Mouse (Mus musculus): ENCODE results near the gene Gstm5.

Gene Gstm5

DNA sequence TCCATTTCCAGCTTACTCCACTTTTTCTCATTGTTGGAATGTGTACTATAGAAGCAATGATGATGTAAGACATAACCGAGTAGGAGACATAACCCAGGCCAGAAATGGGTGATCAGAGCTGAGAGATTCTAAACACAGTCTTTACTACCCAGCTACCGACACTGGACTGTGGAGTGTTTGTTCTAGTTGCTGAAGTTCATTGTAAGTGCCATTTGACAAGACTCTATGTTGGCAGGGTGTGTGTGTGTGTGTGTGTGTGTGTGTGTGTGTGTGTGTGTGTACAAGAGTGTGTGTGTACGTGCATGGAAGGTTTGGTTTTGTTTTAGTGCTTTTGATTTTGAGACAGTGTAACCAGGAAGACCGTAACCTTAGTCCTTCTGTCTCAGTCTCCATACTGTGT lies 34.1 kb downstream of the Gstm5 start:
- no peak for DNase-seq (ENCODE audit: inconsistent age in 2 of 2, low spot score in 1 of 2)

DNA sequence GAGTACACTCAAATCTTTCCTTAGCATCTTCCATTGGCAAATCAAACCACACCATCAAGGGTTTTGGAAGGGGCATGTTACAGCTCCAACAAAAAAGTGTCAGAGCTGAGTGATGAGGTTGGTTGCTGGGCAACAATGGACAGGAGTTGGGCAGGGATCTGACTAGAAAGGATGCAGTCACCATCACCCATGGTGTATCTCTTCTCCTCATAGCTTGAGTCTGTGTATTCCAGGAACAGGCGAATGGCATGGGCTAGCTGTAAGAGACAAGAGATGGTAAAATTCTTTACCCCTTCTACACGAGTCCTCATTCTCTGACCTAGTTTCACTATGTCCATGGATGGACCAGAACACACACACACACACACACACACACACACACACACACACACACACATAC lies 35.5 kb downstream of the Gstm5 start:
- no peak for DNase-seq (ENCODE audit: inconsistent age in 2 of 2, low spot score in 1 of 2)

DNA sequence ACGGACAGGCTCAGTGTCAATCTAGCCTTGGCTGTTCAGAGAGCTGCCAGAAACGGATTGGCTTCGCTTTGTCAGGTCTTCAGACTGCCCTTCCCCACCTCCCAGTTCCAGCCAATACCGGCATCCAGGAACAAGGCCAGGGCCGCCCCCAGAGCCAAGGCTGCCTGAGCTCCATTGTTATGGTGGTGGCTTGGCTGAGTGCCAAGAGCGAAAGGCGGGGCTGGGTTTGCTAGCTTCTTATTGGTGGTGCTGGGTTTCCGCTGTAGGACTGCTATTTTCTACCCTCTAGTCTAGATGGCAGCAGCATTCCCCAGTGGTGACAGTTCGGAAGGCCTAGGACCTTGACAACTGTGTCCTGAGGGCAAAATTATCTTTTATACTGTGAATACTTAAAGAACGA lies 36.0 kb downstream of the Gstm5 start, which contains the start of gene Gstm7:
TSS of gene Gstm7 (minus strand) at position 148 of the 400 bp plus-strand sequence.
- peak; percentile 99 to 100 for DNase-seq (ENCODE audit: inconsistent age in 2 of 2, low spot score in 1 of 2)

DNA sequence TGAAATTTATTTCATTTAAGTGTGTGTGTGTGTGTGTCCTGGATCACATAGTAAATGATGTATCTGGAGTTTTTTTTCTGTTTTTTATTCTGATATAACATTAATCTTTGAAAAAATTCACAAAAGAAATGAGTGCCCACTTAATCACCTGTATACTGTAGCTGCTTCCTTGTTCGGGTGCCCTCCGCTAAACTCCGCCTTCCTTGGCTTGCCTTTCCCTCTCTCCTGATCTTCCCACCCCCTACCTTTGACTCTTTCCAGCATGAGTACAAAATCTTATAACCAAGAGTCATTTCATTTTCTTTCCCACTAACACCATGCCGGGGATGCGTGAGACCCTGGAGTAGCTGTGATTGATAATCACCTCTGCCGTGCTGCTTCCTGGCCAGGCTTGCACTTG lies 36.5 kb downstream of the Gstm5 start:
- DNase-seq (ENCODE audit: inconsistent age in 2 of 2, low spot score in 1 of 2), result peak; percentile 34 to 69

DNA sequence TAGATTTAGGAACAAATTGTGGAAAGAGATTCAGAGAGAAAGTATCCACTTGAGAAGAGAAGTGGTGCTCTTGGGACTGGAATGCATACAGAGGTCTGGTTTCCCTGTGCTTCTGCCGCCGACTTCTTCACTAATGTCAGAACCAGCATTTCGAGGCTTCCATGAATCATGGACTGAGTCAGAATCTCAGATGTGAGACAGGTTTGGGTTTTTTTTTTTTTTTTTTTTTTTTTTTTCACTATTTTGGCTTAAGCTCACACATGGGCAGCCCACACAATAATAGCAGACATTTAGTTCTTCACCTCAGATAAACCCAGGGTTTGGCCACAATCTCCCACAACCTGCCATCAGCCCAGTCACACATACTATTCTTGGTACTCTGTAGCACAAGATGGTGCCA lies 39.6 kb downstream of the Gstm5 start:
- DNase-seq (ENCODE audit: inconsistent age in 2 of 2, low spot score in 1 of 2), result peak in 1 of 2 experiments; percentile 68

DNA sequence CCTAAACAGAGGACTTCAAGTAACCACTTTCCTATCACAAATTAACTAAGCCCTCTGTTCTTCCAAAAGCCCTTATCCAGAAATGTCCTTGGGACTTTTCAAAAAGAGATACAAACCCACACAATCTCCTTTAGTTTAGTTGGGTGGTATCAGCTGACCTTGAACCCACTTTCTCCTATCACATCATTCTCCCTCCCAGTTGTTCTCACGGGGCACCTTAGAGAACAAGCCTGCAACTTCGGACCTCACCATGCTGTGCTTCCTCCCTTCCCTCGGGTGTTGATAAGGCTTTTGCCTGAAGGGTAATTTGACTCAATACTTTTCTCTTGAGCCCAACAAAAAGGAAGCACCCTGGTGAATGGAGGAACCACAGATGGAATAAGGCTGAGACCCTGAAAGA lies 40.3 kb downstream of the Gstm5 start:
- peak in 1 of 2 experiments; percentile 27 for DNase-seq (ENCODE audit: inconsistent age in 2 of 2, low spot score in 1 of 2)

DNA sequence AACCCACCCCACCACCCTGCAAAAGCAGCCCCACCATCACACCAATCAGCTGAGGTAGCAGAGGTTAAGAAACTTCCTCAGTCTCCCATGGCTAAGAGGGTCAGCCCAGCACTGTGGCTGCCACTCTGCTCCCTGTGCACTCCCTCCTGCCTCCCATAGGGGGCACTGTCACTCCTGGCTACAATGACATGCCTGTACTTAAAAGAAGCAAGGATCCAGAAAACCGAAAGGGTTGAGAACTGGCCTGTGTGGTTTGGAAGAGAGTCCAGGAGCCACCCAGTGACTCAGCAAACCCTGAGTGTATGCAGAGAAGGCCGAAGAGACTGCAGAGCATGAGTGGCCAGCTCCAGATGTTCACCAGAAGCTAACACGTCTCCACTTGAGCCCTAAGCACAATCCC lies 43.8 kb downstream of the Gstm5 start:
- peak; percentile 82 to 93 for DNase-seq (ENCODE audit: inconsistent age in 2 of 2, low spot score in 1 of 2)

DNA sequence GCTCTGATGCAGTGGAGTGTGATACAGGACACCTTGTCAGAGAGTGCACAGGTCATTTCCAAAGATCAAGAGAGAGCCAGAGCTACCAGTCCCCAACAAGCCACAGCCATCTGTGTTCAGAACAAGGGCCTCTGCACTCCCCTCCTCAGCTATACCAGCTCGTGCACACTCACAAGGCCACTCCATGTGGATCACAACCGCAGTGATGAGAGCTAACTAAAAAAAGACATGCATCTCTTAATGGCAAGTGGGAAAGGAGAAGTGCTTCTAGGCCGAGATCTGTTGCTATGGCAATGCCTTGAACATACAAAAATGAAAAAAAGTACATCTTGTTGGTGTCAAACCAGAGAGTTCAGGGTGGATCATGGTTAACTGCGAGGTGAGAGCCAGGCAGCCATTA lies 44.2 kb downstream of the Gstm5 start:
- DNase-seq (ENCODE audit: inconsistent age in 2 of 2, low spot score in 1 of 2), result no peak

DNA sequence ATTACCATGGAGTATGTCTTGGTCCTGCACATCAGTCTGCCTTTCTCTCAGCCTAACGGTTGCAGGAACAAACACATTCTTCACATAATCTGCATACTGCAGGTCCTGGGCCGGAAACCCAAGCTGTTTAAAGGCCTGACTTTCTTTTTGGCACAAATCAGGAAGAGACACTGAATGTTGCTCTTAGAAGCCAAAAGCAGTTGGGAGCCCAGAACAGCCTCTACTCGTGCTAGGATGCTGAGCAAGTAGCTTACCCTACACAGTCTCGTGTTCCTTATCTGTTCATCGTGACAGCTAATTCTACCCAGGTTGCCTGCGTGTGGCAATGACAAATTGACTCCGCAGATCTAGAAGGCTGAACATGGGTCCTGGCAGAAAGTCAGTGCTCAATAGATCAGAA lies 44.9 kb downstream of the Gstm5 start:
- no peak for DNase-seq (ENCODE audit: inconsistent age in 2 of 2, low spot score in 1 of 2)

DNA sequence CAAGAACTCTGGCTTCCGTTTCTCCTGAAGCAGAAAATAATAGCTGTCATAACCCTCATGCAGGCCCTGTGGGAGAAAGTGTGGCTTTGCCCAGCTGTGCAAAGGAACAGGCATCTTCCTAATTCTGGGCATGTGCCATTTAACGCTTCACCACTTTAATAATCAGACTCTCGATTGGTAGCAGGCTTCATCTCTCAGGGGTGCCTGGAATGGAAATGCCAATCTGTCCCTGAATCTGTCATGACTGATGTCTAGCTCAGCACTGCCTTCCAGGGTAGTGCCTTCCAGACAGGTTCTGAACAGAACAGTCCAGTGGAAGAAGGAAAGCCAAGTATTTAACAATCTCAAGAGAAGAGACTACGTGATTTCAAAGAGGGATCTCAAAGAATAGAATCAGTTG lies 45.6 kb downstream of the Gstm5 start:
- DNase-seq (ENCODE audit: inconsistent age in 2 of 2, low spot score in 1 of 2), result peak in 1 of 2 experiments; percentile 78

DNA sequence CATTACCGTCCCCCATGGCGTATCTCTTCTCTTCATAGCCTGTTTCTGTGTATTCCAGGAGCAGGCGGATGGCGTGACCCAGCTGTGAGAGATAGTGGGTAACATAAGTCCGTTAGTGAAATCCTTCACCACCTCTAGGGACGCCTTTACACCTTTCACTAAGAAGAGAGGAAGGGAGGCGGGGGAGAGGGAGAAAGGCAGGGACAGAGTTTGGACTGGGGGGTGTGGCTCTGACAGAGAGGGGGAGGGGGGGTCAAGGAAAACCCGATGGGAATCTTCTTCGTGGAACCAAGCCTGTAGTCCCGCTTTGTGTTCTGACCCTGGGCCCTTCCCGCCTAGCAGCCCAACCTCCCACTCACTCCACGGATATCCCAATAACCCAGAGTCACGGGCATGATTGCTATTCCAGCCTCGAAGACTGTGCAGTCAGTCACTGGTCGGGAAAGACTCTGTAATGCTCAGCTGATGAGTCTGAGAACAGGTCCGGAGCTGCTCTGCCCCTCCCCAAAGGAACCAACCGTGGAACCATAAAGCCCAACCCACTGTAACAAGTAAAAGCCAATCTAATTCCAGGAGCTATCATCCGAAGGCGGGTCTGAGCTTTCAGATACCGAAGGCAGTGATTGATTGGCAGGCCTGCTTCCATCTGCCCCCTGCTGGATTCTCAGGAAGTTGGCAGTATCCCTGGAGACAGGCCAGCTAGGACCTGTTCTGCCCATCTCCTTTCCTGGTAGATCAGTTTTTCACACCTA lies 47.8 kb downstream of the Gstm5 start, which contains the start of gene Gstm6:
TSS of gene Gstm6 (minus strand) at position 511 of the 752 bp plus-strand sequence.
- peak; percentile 32 to 66 for DNase-seq (ENCODE audit: inconsistent age in 2 of 2, low spot score in 1 of 2)

DNA sequence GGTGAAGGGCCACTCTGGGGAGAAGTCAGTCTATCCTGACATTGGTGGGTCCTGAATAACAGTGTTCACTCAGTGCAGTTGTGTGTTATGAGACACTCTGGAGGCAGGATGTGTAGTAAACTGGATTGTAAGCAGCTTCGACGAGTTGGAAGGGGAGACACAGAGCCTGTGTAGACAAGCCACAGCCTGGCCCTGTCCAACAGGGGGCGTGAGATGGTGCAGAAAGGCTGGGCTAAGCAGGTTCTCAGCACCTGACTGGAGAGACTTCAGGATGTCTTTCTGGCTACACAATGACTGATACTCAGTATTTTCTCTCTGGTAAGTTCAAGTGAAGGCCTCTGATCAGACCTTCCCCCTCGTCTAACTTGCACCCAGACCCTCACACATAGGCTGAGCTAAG lies 50.1 kb downstream of the Gstm5 start:
- no peak for DNase-seq (ENCODE audit: inconsistent age in 2 of 2, low spot score in 1 of 2)

Data from adrenal gland, adult (tissue).